Mouse (Mus musculus) inflammation-experienced regulatory T-cells, adult 16 weeks (primary cell): Measurements from ENCODE around the gene Gm9913. TPM values are rescaled to one million over a fixed set of nuclear protein-coding genes. Genes with fewer than 3 reads are reported as not detected.

Experiments used
- polyA plus RNA-seq: library from polyadenylated mRNA; unstranded; fragments of 100-300 nt; shearing (Covaris generic); gene quantifications from one replicate; pipeline ENCODE4 v1.2.1, GENCODE M21; 2017

Gm9913 gene
- not detected for polyA plus RNA-seq

DNA sequence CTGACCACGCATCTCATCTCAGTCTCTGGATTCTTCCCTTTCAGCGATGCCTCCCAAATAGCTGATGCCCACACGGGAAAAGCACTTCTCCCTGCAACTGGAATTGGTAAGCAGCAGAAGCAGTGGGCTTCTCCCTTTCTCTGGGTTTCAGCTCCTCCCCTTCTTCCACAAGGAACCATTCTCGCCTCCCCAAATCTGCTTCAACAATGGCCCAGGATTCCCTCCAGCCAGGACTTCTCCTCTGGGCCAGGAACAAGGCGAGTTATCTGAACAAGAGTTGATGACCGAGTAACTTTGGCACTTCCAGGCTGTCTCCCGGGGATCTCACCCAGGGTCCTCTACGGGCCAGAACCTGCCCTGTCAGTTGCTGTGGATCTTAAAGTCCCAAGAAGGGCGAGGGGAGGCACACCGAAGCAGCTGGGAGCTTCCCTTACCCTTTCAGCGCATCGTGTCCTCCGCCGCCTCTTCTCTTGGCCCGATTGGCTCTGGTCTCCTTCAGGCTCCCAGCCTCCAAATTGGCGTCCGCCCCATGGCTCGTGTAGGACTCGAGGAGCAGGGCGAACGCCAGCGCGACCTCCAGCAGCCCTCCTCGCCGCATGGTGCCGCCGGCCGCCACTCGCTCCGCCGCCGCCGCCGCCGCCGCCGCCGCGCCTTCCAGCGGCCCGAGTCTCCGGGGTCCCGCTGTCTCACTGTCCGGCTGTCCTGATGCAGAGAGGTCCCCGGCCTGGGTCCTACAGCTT, at the start of gene Gm9913:
Gm9913 (plus strand) TSS at position 84 of the 740 bp plus-strand sequence.

DNA sequence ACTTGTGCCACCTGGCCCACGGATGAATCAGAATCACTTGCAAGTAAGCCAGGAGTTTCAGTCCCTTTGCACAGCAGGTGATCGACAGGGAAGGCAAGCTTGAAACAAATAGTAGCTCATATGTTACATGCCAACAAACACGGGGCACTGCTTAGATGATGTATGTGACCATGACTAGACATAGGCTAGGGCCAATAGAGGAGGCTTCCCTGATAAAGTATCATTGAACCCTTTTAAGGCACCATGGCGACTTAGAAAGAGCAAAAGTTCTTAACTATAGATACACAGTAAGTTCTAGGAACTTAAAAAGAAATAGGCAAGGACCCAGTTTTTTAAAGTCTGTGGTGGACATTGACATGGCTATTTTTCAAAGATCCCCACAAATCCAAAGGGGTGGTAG, 3.0 kb downstream of the Gm9913 start, which contains the start of gene Fbn1:
Fbn1 (minus strand) TSS at position 101 of the 400 bp plus-strand sequence.

Other genes starting within 250 kb of the Gm9913 start
- not detected for gene Fbn1, start 2.9 kb downstream of the Gm9913 start, polyA plus RNA-seq
- gene Cep152, start 120.0 kb downstream of the Gm9913 start, polyA plus RNA-seq = 17.1 TPM
- gene Eid1, start 168.0 kb downstream of the Gm9913 start, polyA plus RNA-seq = 17.7 TPM
- 0.20 TPM for gene Shc4, start 219.1 kb downstream of the Gm9913 start, polyA plus RNA-seq